In the genomic region with DNA sequence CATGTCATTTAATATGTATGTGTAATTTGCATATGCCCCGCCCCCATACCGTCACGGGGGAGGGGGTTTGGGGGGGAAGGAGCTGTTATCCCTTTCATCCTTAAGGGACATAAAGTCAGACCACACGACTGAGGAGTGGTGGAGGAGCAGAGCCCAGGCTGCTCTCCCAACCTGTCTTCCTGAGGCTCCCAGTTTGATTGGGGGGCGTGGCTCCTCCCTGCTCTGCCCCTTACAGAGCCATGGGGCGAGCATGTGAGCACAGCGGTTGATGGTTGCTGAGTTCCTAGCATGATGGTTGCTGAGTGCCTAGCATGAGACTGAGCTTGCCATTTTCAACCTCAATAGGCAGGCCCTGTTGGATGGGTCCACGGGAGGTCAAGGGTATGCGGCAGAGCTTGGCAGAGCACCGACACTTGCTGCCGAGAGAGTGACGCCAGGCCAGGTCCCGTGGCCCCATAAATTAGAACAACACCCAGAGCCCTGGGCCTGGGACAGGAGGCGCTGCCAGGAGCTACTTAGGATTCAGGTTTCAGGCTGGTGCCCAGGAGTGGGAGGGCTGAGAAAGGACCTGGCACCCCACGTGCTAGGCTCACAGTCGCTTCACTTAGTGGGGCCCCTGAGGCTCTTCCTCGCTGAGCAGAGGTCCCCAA, we compare ENCODE assay signal across 9 mouse cellular contexts. TPM values are rescaled to one million over a fixed set of nuclear protein-coding genes. Genes with fewer than 3 reads are reported as not detected.
A peak's percentile ranks its signal among the peaks of the same experiment; 100 is the strongest.
DNase-seq lines count a peak whose midpoint lies in the region; ATAC-seq and TF ChIP-seq lines count a peak whose summit lies in the region.
"Had no signal": no experiment of that assay in that cellular context is flagged by ENCODE, and none has a peak within 500 bp of the region (broad histone marks: within the 10 kb centered on the region; RNA-seq: fewer than 3 reads in every experiment).

No protein-coding gene starts in this region.

- TF ChIP-seq POLR2A in liver, adult 2 months (IDR thresholded peaks at IDR 0.05; ENCODE audit: extremely low read depth, insufficient read depth, low read length) = no peak

- 0 out of 2 replicates have a peak, but pooled peaks cover 7% of the 10 kb centered on the region for H3K27me3 ChIP-seq in lung, postnatal 0 days (replicated peaks; ENCODE audit: insufficient read depth, low read length)
- H3K27me3 ChIP-seq in liver, adult 2 months (ENCODE audit: control insufficient read depth, insufficient read depth, low read length) = peaks cover 3% of the 10 kb centered on the region; the same call in 1 of the 2 replicates

- no peak overlapping the region for H3K4me3 ChIP-seq in lung, postnatal 0 days (ENCODE audit: low read depth, low read length)
- no peak overlapping the region for H3K4me3 ChIP-seq in liver, adult 2 months (ENCODE audit: insufficient read depth, low read depth, low read length)
- H3K4me3 ChIP-seq: heart, embryonic 15.5 days had no signal

- H3K4me1 ChIP-seq in lung, postnatal 0 days (ENCODE audit: insufficient read depth, low read depth, low read length) = no peaks in the 10 kb centered on the region
- H3K4me1 ChIP-seq in liver, adult 2 months (ENCODE audit: control insufficient read depth, insufficient read depth, low read length) = 0 out of 2 replicates have a peak, but pooled peaks cover 1% of the 10 kb centered on the region

- no peak for TF ChIP-seq EP300 in lung, postnatal 0 days (IDR thresholded peaks at IDR 0.05)

- H3K27ac ChIP-seq in lung, postnatal 0 days (ENCODE audit: low read length) = no peak overlapping the region
- H3K27ac ChIP-seq in liver, adult 2 months (replicated peaks; ENCODE audit: insufficient read depth, low read depth, low read length) = no peak overlapping the region
- H3K27ac ChIP-seq: heart, embryonic 15.5 days had no signal

- intact Hi-C loops in heart, postnatal 14 days (cut with DNase I) = no loop called here

- H3K9ac ChIP-seq in lung, postnatal 0 days (replicated peaks; ENCODE audit: low read depth) = no peak overlapping the region
- H3K9ac ChIP-seq in liver, adult 2 months (ENCODE audit: low read depth, low read length) = no peak overlapping the region
- H3K9ac ChIP-seq: heart, embryonic 15.5 days had no signal

- TF ChIP-seq CTCF in lung, postnatal 0 days (IDR thresholded peaks at IDR 0.05) = no peak
- no peak for TF ChIP-seq CTCF in liver, adult 2 months (IDR thresholded peaks at IDR 0.05; ENCODE audit: low read depth, low read length)

- WGBS in lung, postnatal 0 days = 35% methylated on average over 17 of the region's 17 CpGs
- WGBS in liver, adult 2 months = 31% methylated on average over 17 of the region's 17 CpGs

- DNase-seq in lung, postnatal 36 days = peak; percentile 31
- no peak for DNase-seq in lung, postnatal 0 days (ENCODE audit: low spot score)
- peak; percentile 45 for DNase-seq in adrenal gland, postnatal 25 days
- DNase-seq in heart, postnatal 14 days = peak; percentile 32 to 40
- peak; percentile 3 for DNase-seq in liver, adult 2 months (ENCODE audit: extremely low read depth, low read depth, low spot score)
- no peak for DNase-seq in layer of hippocampus, adult 9-11 months
- no peak for DNase-seq in layer of hippocampus, adult 8-10 months (ENCODE audit: low spot score in 2 of 2)
- DNase-seq in frontal cortex, postnatal 25 days (ENCODE audit: low spot score in 2 of 2) = no peak

- H3K36me3 ChIP-seq in lung, postnatal 0 days (ENCODE audit: insufficient read depth, low read length) = no peaks in the 10 kb centered on the region
- H3K36me3 ChIP-seq in liver, adult 2 months (ENCODE audit: control insufficient read depth, insufficient read depth, low read length) = no peaks in the 10 kb centered on the region
- H3K36me3 ChIP-seq: heart, embryonic 15.5 days had no signal

- H3K4me2 ChIP-seq in lung, postnatal 0 days (replicated peaks; ENCODE audit: low read depth, low read length) = no peak overlapping the region
- H3K4me2 ChIP-seq: heart, embryonic 15.5 days had no signal

- H3K9me3 ChIP-seq in lung, postnatal 0 days (ENCODE audit: low read length) = no peaks in the 10 kb centered on the region
- H3K9me3 ChIP-seq: heart, embryonic 15.5 days had no signal

- no peak for ATAC-seq in lung, postnatal 0 days

- H3K79me2 ChIP-seq in liver, adult 2 months (ENCODE audit: control insufficient read depth, insufficient read depth, low read length) = no peaks in the 10 kb centered on the region

RNA-seq across cellular contexts. Expression of a gene that starts 4.6 kb away (rescaled TPM):
- polyA plus RNA-seq in lung, postnatal 0 days (2015; fragmentation: Nextera tagmentation; extraction: Ambion mirVana) = 0.63 and 0.94 TPM in 2 replicates
- 5.4 and 8.3 TPM in 2 replicates for total RNA-seq in adrenal gland, postnatal 25 days (2021)
- total RNA-seq in heart, postnatal 14 days (2021) = 1 to 10 TPM in 1 of 2 experiments, under 1 TPM in 1; 0.41 to 1.1 TPM
- 0.09 and 0.13 TPM in 2 replicates for total RNA-seq in liver, adult 2 months (2014; rRNA removed)
- 0.21 and 0.25 TPM in 2 replicates for polyA plus RNA-seq in liver, adult 2 months (2012; rRNA removed)
- 10 to 100 TPM; 25.4 to 44.6 (median 32.6) TPM for total RNA-seq in layer of hippocampus, adult 8-10 months (2022)

RNA-seq across cellular contexts. Expression of a gene that starts 50.2 kb away (rescaled TPM):
- polyA plus RNA-seq in lung, postnatal 0 days (2015; fragmentation: Nextera tagmentation; extraction: Ambion mirVana) = 251 and 275 TPM in 2 replicates
- total RNA-seq in adrenal gland, postnatal 25 days (2021) = 452 and 458 TPM in 2 replicates
- 100 to 1,000 TPM; 916 to 936 TPM for total RNA-seq in heart, postnatal 14 days (2021)
- total RNA-seq in liver, adult 2 months (2014; rRNA removed) = 479 and 532 TPM in 2 replicates
- polyA plus RNA-seq in liver, adult 2 months (2012; rRNA removed) = 324 and 347 TPM in 2 replicates
- 100 to 1,000 TPM; 169 to 190 (median 176) TPM for total RNA-seq in layer of hippocampus, adult 8-10 months (2022)

Comparison
In these comparisons a context has a peak if more than half of its experiments do, and no peak if none do; other contexts are left out.
1. DNase-seq: peak in lung, postnatal 36 days (single experiment), adrenal gland, postnatal 25 days (single experiment), heart, postnatal 14 days (2 of 2) and liver, adult 2 months (single experiment); none in lung, postnatal 0 days (single experiment), layer of hippocampus, adult 9-11 months (single experiment), layer of hippocampus, adult 8-10 months (0 of 2) and frontal cortex, postnatal 25 days (0 of 2).